In the genomic region with DNA sequence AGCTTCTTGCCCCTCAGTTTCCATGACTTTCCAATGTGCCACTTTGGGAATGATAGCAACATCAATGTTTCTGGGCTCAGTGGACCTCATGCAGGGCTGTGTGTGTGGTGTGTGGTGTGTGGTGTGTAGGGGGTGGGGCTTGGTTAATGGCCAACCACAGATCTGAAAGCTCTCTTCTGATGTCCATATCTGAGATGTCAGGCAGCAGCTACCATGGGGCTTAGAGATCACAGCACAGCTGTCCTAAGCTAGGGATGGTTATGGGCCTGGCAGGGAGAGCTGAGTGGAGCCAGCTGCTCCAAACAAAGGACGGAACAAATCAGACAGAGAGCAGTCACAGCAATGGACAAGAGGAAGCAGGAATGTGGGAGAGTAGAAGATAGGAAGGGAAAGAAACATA, we compare ENCODE assay signal across 24 mouse cellular contexts.
A peak's percentile ranks its signal among the peaks of the same experiment; 100 is the strongest.
DNase-seq lines count a peak whose midpoint lies in the region; ATAC-seq and TF ChIP-seq lines count a peak whose summit lies in the region.
"Had no signal": no experiment of that assay in that cellular context is flagged by ENCODE, and none has a peak within 500 bp of the region (broad histone marks: within the 10 kb centered on the region; RNA-seq: fewer than 3 reads in every experiment).

No protein-coding gene starts in this region.

- H3K27ac ChIP-seq in kidney, embryonic 14.5 days (ENCODE audit: low read depth, low read length): no peak overlapping the region
- no peak overlapping the region for H3K27ac ChIP-seq in limb, embryonic 14.5 days (replicated peaks; ENCODE audit: low read depth, low read length)
- no peak overlapping the region for H3K27ac ChIP-seq in left cerebral cortex, adult 2 months
- H3K27ac ChIP-seq: heart, adult 2 months; heart, embryonic 13.5 days; hindbrain, embryonic 12.5 days; layer of hippocampus, adult 2 months; limb, embryonic 12.5 days; liver, embryonic 13.5 days; macrophage; neural tube, embryonic 13.5 days had no signal

- H3K36me3 ChIP-seq in kidney, embryonic 14.5 days (ENCODE audit: control insufficient read depth, insufficient read depth, low read length): no peaks in the 10 kb centered on the region
- H3K36me3 ChIP-seq in limb, embryonic 14.5 days (ENCODE audit: control insufficient read depth, insufficient read depth, low read length): no peaks in the 10 kb centered on the region
- H3K36me3 ChIP-seq: heart, embryonic 13.5 days; hindbrain, embryonic 12.5 days; limb, embryonic 12.5 days; liver, embryonic 13.5 days; neural tube, embryonic 13.5 days had no signal

- H3K9ac ChIP-seq in kidney, embryonic 14.5 days (ENCODE audit: low read depth, low read length): no peak overlapping the region
- H3K9ac ChIP-seq in limb, embryonic 14.5 days (ENCODE audit: low read depth, low read length, severe bottlenecking): no peak overlapping the region
- H3K9ac ChIP-seq: forebrain, postnatal 0 days; heart, embryonic 13.5 days; hindbrain, embryonic 12.5 days; limb, embryonic 12.5 days; liver, embryonic 13.5 days; neural tube, embryonic 13.5 days had no signal

- no peak overlapping the region for H3K4me2 ChIP-seq in kidney, embryonic 14.5 days (replicated peaks; ENCODE audit: low read depth, low read length)
- H3K4me2 ChIP-seq in limb, embryonic 14.5 days (replicated peaks; ENCODE audit: low read depth, low read length, severe bottlenecking): no peak overlapping the region
- H3K4me2 ChIP-seq: heart, embryonic 13.5 days; hindbrain, embryonic 12.5 days; limb, embryonic 12.5 days; liver, embryonic 13.5 days; neural tube, embryonic 13.5 days had no signal

- no peak for DNase-seq in kidney, adult 11 months
- DNase-seq in kidney, postnatal 4 days: peak; percentile 44 to 45
- no peak for DNase-seq in kidney, postnatal 25 days
- no peak for DNase-seq in limb, embryonic 14.5 days (ENCODE audit: low spot score)
- peak; percentile 11 to 69 for DNase-seq in lung, postnatal 4 days
- DNase-seq in left cerebral cortex, adult 2 months (ENCODE audit: extremely low spot score in 1 of 2, low spot score in 2 of 2): no peak
- DNase-seq: adrenal gland, postnatal 25 days; cerebellum, adult 9-10 months; forebrain, postnatal 0 days; gastrocnemius, postnatal 25 days; heart, adult 2 months; heart, postnatal 14 days; liver, embryonic 13.5 days; retina, postnatal 1 day; thymus, postnatal 14 days had no signal

- no peaks in the 10 kb centered on the region for H3K27me3 ChIP-seq in kidney, embryonic 14.5 days (ENCODE audit: control insufficient read depth, insufficient read depth, low read length)
- H3K27me3 ChIP-seq in limb, embryonic 14.5 days (ENCODE audit: control insufficient read depth, insufficient read depth, low read length): no peaks in the 10 kb centered on the region
- H3K27me3 ChIP-seq: heart, embryonic 13.5 days; hindbrain, embryonic 12.5 days; limb, embryonic 12.5 days; liver, embryonic 13.5 days; neural tube, embryonic 13.5 days had no signal

- peaks cover 17% of the 10 kb centered on the region; the same call in 1 of the 2 replicates for H3K4me1 ChIP-seq in kidney, embryonic 14.5 days (ENCODE audit: control insufficient read depth, insufficient read depth, low read length)
- peaks cover 8% of the 10 kb centered on the region; the same call in 1 of the 2 replicates for H3K4me1 ChIP-seq in limb, embryonic 14.5 days (ENCODE audit: control insufficient read depth, insufficient read depth, low read length)
- H3K4me1 ChIP-seq: hindbrain, embryonic 12.5 days; liver, embryonic 13.5 days; neural tube, embryonic 13.5 days had no signal

- no peak for TF ChIP-seq POLR2A in limb, embryonic 14.5 days (IDR thresholded peaks at IDR 0.05; ENCODE audit: borderline replicate concordance, extremely low read depth, insufficient read depth, insufficient read length)

- ATAC-seq in kidney, embryonic 14.5 days (ENCODE audit: low FRiP score, low TSS enrichment): peak; percentile 56
- peak; percentile 47; the same call in 1 of the 2 replicates for ATAC-seq in limb, embryonic 14.5 days (ENCODE audit: low FRiP score, low read depth)
- ATAC-seq: forebrain, postnatal 0 days; midbrain, embryonic 16.5 days had no signal

- WGBS in kidney, embryonic 14.5 days: 31% methylated on average over 1 of the region's 1 CpGs
- WGBS in limb, embryonic 14.5 days: 71% methylated on average over 1 of the region's 1 CpGs

- no peak for TF ChIP-seq CTCF in left cerebral cortex, adult 2 months (IDR thresholded peaks at IDR 0.05)

- no peaks in the 10 kb centered on the region for H3K9me3 ChIP-seq in kidney, embryonic 14.5 days (ENCODE audit: control insufficient read depth, low read length)
- H3K9me3 ChIP-seq in limb, embryonic 14.5 days (ENCODE audit: control insufficient read depth, low read length): no peaks in the 10 kb centered on the region
- H3K9me3 ChIP-seq: heart, embryonic 13.5 days; hindbrain, embryonic 12.5 days; limb, embryonic 12.5 days; liver, embryonic 13.5 days; neural tube, embryonic 13.5 days had no signal

- no peak overlapping the region for H3K4me3 ChIP-seq in kidney, embryonic 14.5 days (ENCODE audit: low read length)
- H3K4me3 ChIP-seq in limb, embryonic 14.5 days (replicated peaks; ENCODE audit: low read length): no peak overlapping the region
- H3K4me3 ChIP-seq in left cerebral cortex, adult 2 months: no peak overlapping the region
- H3K4me3 ChIP-seq: heart, adult 2 months; heart, embryonic 13.5 days; hindbrain, embryonic 12.5 days; layer of hippocampus, adult 2 months; limb, embryonic 12.5 days; liver, embryonic 13.5 days; myocyte; neural tube, embryonic 13.5 days had no signal

- intact Hi-C loops in left cerebral cortex, adult 2 months (cut with DNase I): no loop called here

Comparison
In these comparisons a context has a peak if more than half of its experiments do, and no peak if none do; other contexts are left out.
1. DNase-seq: peak in kidney, postnatal 4 days (2 of 2) and lung, postnatal 4 days (2 of 2); none in kidney, adult 11 months (single experiment), kidney, postnatal 25 days (0 of 2), limb, embryonic 14.5 days (single experiment) and left cerebral cortex, adult 2 months (0 of 2).